Mouse (Mus musculus) heart, postnatal 14 days (tissue): ENCODE measurements at regions not wholly inside any gene's neighbourhood (a gene's known extent, or its start where the extent isn't known, plus 50 kb on each side); places are given as distances from the start of the nearest gene placed in this dataset.
A peak's percentile ranks its signal among the peaks of the same experiment; 100 is the strongest.

Source experiments
- DNase-seq, 2 experiments: peaks; one replicate each; pipeline ENCODE4 v3.0.0; 2021 to 2022
- intact Hi-C: fragments of 180-260 bp; cut with DNase I; formaldehyde crosslinking; loops from one replicate; pipeline ENCODE4 v1.15.1; 2025

DNA sequence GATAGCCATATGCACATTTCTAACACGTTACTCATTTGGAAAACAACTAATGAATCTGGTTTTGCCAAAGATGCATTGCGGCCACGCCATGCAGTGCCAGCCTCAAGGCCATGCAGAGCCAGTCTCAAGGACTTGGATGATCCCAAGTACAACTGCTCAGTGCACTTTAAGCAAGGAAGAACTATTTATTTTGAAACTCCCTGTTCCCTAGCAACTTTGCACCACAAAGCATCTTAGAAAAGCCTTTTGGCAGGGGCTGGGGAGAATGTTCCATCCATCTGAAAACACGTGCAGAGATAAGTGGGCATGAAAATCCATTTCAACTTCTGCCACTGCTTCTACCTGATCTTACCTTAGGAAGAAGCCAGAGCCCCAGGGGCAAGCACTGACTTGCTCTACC is 182.1 kb upstream of the Phactr1 start:
- intact Hi-C loops: no loop called here
- peak; percentile 3 to 4 for DNase-seq

DNA sequence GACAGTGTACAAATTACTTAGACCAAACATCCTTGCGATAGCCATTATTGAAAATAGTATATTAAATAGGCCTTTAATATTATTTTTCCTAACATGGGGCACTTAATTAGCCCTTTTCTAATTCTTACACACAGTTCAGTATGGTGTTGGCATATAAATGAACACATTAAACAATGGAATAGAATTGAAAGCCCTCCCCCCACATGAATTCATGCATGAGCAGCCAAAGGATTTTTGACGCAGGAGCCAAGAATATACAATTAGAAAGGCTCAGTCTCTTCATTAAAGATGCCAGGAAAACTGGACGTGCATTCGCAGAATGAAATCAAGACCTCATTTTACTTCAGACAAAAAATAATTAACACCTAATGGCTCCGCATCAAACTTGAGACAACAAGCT is 172.9 kb upstream of the Phactr1 start:
- intact Hi-C loops: no loop called here
- DNase-seq: no peak

DNA sequence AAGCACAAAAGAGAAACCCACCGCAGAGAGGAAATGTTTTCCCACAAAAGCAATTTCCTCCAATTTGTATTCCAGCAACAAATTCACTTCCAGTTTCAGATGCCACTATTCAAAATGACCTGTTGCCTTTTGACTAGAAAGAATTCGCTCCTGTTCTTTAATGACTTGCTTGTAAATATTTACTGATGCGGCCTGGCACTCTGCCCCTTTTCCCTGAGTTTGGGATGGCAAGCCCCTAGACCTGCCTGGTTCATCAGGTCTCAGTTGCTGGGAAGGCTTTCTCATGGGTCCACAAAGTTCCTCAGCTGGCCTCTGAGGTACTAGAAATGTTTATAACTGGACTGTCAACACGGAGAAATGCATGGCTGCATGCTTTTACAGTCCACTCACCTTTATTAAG is 161.7 kb upstream of the Phactr1 start:
- intact Hi-C loops: no loop called here
- no peak for DNase-seq

DNA sequence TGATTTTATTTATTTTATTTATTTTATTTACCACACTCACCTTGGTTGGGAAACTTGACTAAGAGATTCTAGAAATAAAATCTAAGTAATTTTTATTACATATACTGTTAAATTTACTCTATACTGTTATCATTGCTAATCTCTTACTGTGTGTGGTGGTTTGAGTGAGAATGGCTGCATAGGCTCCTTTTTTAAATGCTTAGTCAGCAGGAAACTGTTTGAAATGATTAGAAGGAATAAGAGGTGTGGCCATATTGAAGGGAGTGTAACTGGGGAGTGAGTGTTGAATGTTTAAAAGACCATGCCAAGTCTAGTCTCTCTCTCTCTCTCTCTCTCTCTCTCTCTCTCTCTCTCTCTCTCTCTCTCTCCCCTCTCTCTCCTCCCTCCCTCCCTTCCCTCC is 157.9 kb upstream of the Phactr1 start:
- DNase-seq: no peak
- intact Hi-C loops: no loop called here

GRCm38 (mm10) chr13:42526163-42526562 is 154.3 kb upstream of the Phactr1 start:
- intact Hi-C loops: no loop called here
- DNase-seq: no peak

- DNase-seq: peak; percentile 54 to 64
- intact Hi-C loops: no loop called here
These were observed 153.5 kb upstream of the Phactr1 start for GRCm38 (mm10) chr13:42526966-42527365.

DNA sequence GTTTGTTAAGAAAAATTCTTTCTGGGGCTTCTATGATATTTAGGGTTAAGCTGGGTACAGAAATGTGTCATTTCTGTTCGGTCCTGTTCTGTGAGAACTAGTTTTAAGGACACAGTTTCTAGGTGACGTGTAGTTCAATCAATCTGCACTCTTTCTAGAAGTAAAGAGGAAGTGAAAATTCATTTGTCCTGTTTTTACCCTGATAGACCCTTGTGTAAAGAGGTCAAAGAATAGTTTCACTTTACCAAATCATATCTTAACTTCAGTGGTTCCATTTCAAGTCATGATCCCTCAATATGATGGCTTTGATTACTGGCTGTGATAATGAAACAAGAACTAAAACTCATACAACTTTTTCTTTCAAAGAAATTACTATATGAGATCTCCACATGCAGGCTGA is 152.3 kb upstream of the Phactr1 start:
- DNase-seq: no peak
- intact Hi-C loops: no loop called here

DNA sequence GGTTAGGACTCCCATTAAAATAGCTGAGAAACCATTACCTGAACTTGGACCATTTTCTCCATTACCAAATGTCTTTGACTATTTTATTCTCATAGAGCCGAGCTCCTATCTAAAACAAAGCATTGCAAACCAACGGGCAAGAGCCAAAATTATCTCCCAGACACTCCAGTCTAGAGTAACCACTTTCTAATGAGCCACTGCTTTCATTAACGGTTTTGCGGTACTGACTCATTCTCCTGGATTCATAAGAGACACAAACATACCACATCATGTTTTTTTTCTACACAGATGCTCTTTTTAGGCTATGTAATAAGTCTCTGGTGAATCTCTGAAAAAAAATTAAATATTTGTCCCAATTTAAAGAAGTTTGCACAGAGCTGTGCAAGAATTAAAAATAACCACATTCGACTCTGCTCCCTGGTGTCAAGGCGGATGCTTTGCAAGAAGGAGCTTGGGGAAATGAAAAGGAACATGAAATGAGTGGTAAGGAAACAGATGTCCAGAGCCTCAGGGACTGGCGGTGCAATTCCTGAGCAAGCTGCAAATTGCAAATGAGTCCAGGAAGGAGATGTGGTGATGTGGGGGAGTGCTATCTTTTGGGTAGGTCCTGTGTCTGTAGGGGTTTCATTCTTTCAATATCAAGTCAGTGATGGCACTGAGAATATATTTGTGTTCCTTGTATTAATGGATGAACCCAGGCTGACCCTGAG is 143.8 kb upstream of the Phactr1 start:
- peak; percentile 18 to 27 for DNase-seq
- intact Hi-C loops: no loop called here

DNA sequence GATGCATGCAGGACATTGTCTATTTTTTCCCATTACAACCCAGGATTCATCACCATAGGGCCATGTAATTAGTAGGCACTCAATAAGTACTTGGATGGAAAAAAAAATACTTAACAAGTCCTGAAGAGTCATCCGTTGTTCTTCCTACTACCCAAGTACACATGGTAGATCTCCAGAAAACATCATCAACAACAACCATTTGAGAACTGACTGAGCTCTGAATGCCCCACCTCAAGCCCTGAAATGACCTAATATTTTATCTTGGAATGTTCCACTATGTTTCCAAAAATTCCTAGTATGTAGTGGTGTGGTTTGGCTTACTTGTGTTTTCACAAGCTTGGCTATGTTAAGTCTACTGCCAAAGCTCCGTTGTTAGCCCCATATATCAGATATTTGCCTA is 142.4 kb upstream of the Phactr1 start:
- no peak for DNase-seq
- intact Hi-C loops: no loop called here

- intact Hi-C loops: no loop called here
- DNase-seq: no peak
These were observed 135.8 kb upstream of the Phactr1 start for GRCm38 (mm10) chr13:42544536-42545094.

DNA sequence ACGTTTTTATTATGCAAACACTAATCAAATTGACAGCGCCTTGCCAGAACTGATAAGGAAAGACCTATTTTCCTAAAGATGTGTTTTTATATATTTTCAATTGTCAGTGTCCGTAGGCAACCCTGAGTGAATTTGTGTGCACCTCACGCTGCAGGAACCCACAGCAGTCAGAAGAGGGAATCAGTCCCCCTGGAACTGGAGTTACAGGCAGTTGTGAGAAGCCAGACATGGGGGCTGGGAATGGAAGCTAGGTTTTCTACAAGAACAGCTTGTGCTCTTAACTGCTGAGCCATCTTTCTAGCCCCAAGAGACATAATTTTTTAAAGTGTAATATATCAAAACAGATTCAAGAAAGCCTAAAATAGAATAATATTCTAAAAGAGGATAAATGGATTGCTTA is 134.0 kb upstream of the Phactr1 start:
- no peak for DNase-seq
- intact Hi-C loops: no loop called here

DNA sequence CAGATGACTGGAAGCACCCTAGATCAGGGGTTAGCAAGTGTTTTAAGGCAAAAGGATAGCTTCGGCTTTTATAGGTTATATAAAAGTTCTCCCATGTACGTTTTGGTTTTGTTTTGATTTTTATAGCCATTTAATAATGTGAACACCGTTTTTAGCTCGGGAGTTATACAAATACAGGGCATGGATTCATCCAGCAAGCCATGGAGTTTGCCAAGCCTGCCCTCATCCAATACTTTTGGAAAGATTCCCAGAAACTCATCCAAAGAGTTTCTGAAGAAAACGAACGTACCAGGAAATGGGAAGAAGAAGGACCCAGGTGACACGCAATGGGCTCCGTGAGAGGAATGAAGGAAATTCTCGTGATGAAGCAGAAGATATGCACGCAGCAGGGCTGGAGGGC is 133.6 kb upstream of the Phactr1 start:
- intact Hi-C loops: no loop called here
- no peak for DNase-seq

DNA sequence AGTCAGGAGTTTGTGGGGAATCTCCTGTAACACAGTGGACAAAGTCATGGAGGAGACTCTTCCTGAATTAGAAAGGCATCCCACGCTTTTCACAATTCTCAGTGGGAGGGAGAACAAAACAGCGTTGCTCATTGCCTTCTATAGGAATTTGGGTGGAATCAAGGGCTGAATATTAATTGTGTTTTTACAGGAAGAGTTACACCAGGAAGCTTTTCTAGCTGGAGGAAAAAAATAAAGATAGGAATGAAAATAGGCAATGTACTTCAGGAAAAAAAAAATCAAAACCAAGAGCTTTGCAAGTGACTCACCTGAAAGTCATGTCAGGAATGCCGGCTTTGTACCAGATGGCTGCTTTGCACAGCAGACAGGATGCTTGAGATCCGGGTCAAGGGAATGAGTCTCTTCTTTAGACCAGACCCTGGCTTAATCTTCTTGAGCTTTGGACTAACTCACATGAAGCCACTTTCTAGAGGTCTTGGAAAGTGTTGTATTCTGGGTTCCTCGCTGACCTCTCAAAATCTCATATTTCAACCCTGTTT is 131.3 kb upstream of the Phactr1 start:
- DNase-seq: peak; percentile 10 to 40
- intact Hi-C loops: no loop called here

GRCm38 (mm10) chr13:42554961-42555360 is 125.5 kb upstream of the Phactr1 start:
- DNase-seq: no peak
- intact Hi-C loops: no loop called here

- intact Hi-C loops: no loop called here
- DNase-seq: no peak
These were observed 121.9 kb upstream of the Phactr1 start for GRCm38 (mm10) chr13:42558526-42558925.

DNA sequence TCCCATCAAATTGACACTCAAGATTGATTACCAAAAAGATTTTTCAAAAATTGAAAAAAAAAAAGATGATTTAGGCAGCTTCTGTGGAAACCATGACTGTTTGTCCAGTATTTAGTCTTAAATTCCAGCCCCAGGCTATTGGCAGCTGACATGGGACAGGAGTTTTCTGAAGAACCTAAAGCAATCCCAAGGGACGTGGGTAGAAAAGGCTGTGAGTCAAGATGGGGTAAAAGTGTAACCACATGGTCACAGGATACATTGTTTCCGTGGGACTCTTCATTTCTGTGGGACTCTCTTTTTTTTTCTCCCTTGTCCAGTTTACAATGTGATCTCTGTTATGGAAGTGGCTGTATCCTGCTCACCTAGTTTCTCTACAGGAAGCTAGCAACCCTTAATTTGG is 119.0 kb upstream of the Phactr1 start:
- no peak for DNase-seq
- intact Hi-C loops: no loop called here

- DNase-seq: peak; percentile 25 to 29
- intact Hi-C loops: no loop called here
These were observed 114.9 kb upstream of the Phactr1 start for GRCm38 (mm10) chr13:42565291-42566058.

DNA sequence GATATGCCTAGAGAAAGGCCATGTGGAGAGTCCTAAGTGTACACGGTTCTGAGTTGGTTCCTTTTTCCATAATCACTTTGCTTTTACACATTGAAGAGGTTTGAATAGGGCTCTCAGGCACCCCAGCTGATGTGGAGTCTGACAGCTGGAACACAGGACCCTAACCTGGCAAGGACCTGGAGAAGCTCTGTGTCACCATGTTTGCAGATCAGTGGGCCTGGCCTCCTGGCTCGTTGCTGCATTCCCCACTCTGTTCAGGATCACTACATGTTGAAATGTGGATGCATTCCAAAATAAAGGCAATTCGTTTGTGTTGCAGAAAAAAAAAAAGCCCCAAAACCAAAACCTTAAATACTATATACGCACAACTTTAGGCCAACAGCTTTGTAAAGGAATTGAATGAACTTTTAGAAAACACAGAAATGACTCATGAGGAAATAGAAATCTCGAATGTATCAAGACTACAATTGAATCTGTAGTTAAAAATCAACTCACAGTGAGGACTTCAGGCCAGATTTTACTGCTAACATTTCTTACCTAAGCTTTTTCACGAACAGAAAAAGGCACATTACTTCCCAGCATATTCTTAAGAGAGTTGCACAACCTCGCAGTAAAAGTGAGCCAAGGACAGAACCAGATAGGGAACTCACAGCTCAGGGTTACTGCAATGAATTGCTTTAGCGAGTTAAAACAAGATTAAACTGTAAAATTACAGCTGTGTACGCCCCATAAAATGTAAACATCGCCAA is 109.6 kb upstream of the Phactr1 start:
- no peak for DNase-seq
- intact Hi-C loops: no loop called here

GRCm38 (mm10) chr13:42574189-42574588 is 106.2 kb upstream of the Phactr1 start:
- DNase-seq: no peak
- intact Hi-C loops: no loop called here

DNA sequence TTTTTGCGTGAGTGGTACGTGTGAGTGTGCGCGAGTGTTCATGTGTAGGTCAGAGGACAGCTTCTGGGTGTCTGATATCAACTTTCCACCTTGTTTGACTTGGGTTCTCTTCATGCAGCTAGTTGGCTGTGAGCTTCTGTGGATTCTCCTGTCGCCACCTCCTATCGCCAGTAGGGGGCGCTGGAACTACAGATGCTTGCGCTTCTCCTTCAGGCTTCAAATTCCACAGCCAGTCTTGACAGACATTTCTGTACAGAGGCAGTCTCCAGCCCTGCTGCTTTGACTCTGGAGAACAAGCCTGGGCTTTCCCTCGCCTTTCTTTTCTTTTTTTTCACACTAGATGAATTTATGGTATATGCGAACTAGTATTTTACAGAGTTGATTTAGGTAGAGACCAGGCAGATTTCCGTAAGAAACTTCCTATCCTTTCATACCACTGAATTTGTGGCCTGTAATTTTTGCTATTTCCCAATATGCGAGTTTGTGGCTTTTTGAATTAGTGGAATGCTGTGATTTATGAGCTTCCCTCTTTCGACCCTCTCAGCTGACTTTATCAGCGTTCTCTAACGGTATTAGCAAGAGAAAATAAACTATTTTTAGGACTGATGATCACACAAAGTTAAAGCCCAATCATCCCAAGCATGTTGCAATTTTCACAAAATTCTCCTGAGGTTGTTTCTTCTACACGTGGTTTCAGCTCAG is 104.5 kb upstream of the Phactr1 start:
- intact Hi-C loops: no loop called here
- DNase-seq: peak; percentile 76 to 85
